Mouse (Mus musculus) layer of hippocampus, adult 8-10 months (tissue): ENCODE measurements around the gene Amer2. TPM values are rescaled to one million over a fixed set of nuclear protein-coding genes. Genes with fewer than 3 reads are reported as not detected.
"Not testable (repeated sequence)": the region's sequence is repeated elsewhere in the genome, so short reads cannot be mapped to it uniquely, and the experiment has no call there.

Source experiments
- DNase-seq, 2 experiments: peaks; one replicate each; pipeline ENCODE4 v3.0.0; 2022; ENCODE audit warnings: low spot score in 2 of 2
- total RNA-seq, 4 experiments: library from RNA; stranded (reverse); gene quantifications; 2 replicates each; pipeline ENCODE4 v1.2.4; 2022

Gene Amer2
- 10 to 100 TPM; 44.1 to 53.1 (median 45.9) TPM for total RNA-seq

DNA sequence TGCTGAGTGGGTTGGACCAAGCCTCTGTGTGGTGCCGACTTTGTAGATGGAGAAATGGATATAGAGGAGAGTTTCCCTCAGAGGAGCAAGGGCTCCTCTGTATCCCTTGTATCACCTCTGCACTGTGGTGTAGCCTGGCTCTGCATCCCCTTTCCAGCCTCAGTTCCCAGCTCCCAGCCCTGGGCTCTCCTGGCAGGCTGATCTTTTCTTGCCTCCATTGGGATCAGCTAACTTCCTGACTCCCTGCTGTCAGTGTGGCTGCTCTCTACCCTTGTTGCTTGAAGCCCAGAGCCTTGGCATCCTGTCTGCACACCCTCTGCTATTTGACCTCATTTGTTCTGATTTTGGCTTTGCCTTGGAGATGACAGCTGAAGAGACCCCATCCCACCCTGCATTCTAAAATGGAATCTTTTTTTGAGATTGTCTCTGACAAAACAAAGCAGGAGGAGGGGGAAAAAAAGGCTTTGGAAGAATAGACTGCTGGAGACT lies at the start of gene Amer2:
Gene Amer2 (plus strand): TSS at position 439 of the 489 bp plus-strand sequence.
- DNase-seq, result no peak

DNA sequence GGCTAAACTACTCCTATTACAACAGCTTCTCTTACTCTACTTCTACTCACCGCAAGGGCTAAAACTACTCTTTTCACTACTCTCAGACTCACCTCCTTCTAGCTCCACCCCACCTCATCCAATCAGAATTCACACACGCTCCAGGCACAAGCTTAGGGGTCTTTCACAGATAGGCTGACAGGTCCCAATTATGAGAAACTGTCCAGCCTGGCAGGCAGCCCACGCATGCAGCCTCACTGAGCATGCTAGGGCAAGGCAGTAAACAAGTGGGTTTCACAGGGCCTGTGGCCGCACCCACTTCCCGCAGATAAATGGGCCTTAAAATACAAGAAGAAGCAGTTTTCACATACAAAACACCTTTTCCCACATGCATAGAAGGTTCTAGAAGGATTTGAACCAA lies 33.1 kb upstream of the Amer2 start:
- DNase-seq, result not testable (repeated sequence)

- no peak for DNase-seq
These were observed 32.5 kb upstream of the Amer2 start for GRCm38 (mm10) chr14:60340570-60340969.

- no peak for DNase-seq
These were observed 27.7 kb upstream of the Amer2 start for GRCm38 (mm10) chr14:60345326-60345876.

DNA sequence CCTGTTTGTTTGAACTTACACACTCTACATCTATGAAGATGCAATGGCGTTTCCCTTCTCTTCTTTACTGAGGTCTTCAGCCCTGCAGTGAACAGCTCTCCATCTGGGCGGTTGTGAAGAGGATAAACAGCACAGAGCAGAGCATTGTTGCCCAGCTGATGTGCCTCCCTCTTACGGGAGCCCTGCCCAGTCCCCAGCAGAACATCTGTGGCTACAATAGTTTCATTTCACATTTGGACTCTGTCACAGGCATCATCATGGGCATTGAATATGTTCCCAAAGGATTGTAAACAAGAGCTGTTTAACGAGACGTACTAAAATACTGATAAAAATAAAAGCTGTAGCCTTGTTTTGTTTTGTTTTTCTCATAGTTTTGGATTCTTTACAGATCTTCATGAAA lies 14.7 kb upstream of the Amer2 start:
- peak; percentile 40 to 44 for DNase-seq

DNA sequence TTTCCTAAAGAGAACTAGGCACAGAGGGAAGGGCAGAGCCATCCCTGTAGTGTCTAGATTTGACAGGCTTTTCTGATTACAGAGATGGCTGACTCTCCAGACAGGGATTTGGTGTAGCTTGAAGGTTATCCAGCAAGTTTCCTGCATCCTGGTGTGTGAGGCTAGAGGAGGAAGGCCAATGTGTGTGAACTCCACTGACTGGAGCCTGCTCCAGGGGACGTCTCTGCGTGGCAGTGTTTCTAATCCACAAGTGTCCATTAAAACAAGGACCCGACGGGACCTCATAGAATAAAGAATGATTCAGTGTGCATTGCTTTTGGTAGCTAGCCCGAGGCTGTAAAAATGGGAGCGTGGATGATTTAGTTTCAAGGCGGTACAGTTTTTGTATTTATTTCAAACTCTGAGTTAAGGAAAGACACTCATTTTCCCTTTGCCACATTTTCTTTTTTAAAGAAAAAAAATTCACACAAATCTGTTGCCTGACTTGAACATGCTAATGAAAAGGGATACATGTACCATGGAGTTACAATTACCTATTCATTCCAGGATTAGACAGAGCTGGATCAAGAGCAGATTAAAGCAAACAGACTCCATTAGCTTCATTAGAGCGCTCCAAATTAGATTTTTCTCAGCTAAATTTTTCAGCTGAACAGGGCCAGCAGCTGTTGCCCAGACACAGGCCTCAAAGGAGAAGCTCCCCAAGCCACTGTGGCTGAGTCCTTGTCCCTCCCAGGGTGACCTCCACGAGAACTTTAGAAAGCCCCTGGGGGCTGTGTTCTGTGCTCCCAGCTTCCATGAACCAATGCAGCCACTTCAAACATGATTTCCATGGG lies 11.5 kb upstream of the Amer2 start:
- DNase-seq, result no peak

GRCm38 (mm10) chr14:60366729-60367128 lies 6.3 kb upstream of the Amer2 start:
- no peak for DNase-seq

GRCm38 (mm10) chr14:60368769-60369666 lies 4.0 kb upstream of the Amer2 start:
- no peak for DNase-seq

DNA sequence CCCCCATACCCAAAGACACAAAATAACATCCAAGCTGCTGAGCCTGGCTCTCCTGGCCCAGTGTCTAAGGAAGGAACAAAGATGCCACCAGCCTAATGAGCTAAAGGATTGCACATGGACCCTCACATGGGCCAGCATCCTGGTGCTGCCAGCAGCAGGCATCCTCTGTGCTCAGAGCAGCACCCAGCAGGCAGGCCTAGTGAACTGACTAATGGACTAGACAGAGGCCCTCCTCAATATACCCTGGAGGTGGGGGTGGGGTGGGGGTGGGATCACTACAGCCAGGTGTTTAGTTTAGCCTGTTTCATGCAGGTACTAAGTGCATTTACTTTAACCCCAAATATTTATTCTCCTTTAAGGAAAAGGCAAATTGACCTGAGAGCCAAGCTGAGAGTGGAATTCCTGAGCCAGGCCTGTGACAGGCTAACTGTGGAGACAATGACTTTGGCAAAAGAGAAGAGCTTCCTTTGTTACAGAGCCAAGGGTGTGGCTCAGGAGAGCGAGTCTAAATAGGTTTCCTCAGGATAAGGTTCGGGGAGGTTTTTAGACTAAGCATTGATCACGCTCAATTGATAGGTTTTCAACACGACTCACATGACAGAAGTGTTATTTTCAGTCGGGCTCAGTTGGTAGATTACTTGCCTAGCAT lies 3.3 kb upstream of the Amer2 start:
- no peak for DNase-seq

- DNase-seq, result no peak
These were observed 4.0 kb downstream of the Amer2 start for GRCm38 (mm10) chr14:60377107-60377506.

- DNase-seq, result peak; percentile 55 to 64
These were observed 4.5 kb downstream of the Amer2 start for GRCm38 (mm10) chr14:60377546-60377945.

GRCm38 (mm10) chr14:60378057-60378565 lies 5.1 kb downstream of the Amer2 start:
- DNase-seq, result peak; percentile 88 to 91

- peak; percentile 47 to 63 for DNase-seq
These were observed 5.7 kb downstream of the Amer2 start for GRCm38 (mm10) chr14:60378566-60379322.

- DNase-seq, result no peak
These were observed 6.4 kb downstream of the Amer2 start for GRCm38 (mm10) chr14:60379323-60379957.

GRCm38 (mm10) chr14:60379958-60380330 lies 6.9 kb downstream of the Amer2 start:
- no peak for DNase-seq

DNA sequence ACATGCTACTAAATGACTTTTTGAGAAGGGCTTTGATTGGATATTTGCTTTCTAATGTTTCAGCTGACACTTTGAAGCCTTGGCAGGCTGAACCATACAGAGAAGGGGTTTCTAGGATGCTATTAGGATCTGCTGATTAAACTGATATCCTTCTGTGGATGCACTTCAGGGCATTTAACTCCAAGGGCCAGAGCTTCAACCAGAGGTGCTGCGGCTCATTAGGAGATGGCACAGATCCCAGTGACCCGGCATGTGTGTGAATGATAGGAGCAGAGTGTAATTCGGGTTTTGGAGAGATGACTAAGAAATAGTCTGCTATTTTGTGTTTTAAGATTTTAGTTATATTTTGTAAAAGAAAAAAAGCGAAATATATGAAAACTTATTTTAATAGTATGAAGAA lies 8.6 kb downstream of the Amer2 start:
- no peak for DNase-seq

DNA sequence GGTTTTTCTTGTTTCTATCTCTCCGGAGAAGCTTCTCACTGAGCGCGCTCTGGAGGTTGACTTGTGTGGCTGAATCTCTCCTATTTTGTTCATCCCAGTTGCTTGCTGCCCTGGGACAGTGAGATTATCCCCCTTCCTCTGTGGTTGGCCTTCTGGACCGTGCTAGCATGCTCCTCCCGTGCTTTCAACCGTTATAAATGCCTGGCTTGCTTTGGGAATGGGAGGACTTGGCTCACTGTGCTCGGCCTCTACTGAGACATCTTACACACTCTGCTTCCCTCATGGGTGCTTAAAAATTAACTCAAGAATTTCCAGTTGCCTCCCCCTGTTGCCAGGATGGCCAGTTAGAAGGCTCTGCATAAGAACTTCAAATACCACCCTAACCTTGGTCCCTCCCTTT lies 10.8 kb downstream of the Amer2 start:
- DNase-seq, result no peak

GRCm38 (mm10) chr14:60384269-60384668 lies 11.2 kb downstream of the Amer2 start:
- DNase-seq, result no peak

DNA sequence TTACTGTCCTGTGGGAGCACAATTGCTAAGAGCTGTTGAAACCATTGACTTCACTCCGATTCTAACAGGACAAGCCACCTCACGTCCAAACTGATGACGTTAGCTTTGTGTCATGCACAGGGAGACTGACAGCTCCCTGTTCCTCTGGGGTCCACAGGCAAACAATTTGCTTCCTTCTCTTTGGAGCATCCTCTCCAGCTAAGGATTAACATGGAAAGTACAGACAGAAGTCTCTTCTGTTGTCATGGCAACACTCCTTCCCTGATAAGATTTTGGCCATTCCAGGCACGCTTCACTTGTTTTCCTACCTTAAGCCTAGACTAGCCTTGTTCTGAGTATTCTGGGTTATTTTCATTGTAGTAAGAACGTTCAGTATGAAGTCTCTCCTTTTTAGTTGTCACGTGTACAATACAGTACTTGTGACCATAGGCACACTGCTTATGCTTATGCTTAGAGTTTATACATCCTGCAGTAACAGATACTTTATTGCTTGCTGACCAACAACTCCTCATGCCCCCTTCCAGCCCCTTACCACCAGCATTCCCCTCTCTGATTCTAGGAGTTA lies 12.1 kb downstream of the Amer2 start:
- DNase-seq, result no peak
